Mouse (Mus musculus) forebrain, embryonic 13.5 days (tissue): ENCODE data around the gene Vsig10. TPM values are rescaled to one million over a fixed set of nuclear protein-coding genes. Genes with fewer than 3 reads are reported as not detected.
"Not testable (repeated sequence)": the region's sequence is repeated elsewhere in the genome, so short reads cannot be mapped to it uniquely, and the experiment has no call there.

ENCODE experiments used
- ATAC-seq: fragments of 200-750 bp; cut with Nextera tagmentation; 2 replicates; pipeline ENCODE4 v1.8.0; 2017
- H3K27ac ChIP-seq: fragments of 300-500 bp; sonication (generic); 2 replicates; pipeline ENCODE4 v1.5.1; 2015; ENCODE audit warnings: inconsistent platforms, mild to moderate bottlenecking, moderate library complexity
- H3K27me3 ChIP-seq: fragments of 300-500 bp; sonication (generic); 2 replicates; pipeline ENCODE4 v1.6.1; 2015; ENCODE audit warnings: mild to moderate bottlenecking, inconsistent platforms
- H3K36me3 ChIP-seq: fragments of 300-500 bp; sonication (generic); 2 replicates; pipeline ENCODE4 v1.6.1; 2015; ENCODE audit warnings: mild to moderate bottlenecking, inconsistent platforms; ENCODE audit not compliant: poor library complexity, severe bottlenecking
- H3K4me1 ChIP-seq: fragments of 300-500 bp; sonication (generic); 2 replicates; pipeline ENCODE4 v1.6.1; 2015; ENCODE audit warnings: inconsistent platforms
- H3K4me2 ChIP-seq: fragments of 300-500 bp; sonication (generic); 2 replicates; pipeline ENCODE4 v1.6.1; 2015; ENCODE audit warnings: inconsistent platforms, mild to moderate bottlenecking, moderate library complexity
- H3K4me3 ChIP-seq: fragments of 300-500 bp; sonication (generic); 2 replicates; pipeline ENCODE4 v1.5.1; 2015; ENCODE audit warnings: mild to moderate bottlenecking, inconsistent platforms
- H3K9ac ChIP-seq: fragments of 300-500 bp; sonication (generic); 2 replicates; pipeline ENCODE4 v1.6.1; 2015; ENCODE audit warnings: mild to moderate bottlenecking, inconsistent platforms
- H3K9me3 ChIP-seq: fragments of 300-500 bp; sonication (generic); replicated peaks from 2 replicates; pipeline ENCODE4 v1.6.1; 2016; ENCODE audit warnings: inconsistent platforms
- WGBS: fragments of 180-500 bp; shearing (Covaris S2); methylation state at CpG from one replicate; pipeline ENCODE4 v1.1.7; 2015; 5-methylcytosine and 5-hydroxymethylcytosine counted together
- polyA plus RNA-seq: library from polyadenylated mRNA; unstranded; fragments of >200 nt; fragmentation: Nextera tagmentation; extraction: Ambion mirVana; gene quantifications from 2 replicates; pipeline ENCODE4 v1.2.1, GENCODE M21; 2015

The Vsig10 gene
- polyA plus RNA-seq, 1 experiment from 2014 or later, result 0.98 TPM

- Histone ChIP-seq H3K4me1 (no peaks in the 10 kb centered on the region), H3K4me3 (no peak overlapping the region), H3K27me3 (no peaks in the 10 kb centered on the region), H3K9ac (no peak overlapping the region), H3K4me2 (no peak overlapping the region), H3K27ac (no peak overlapping the region), H3K9me3 (no peaks in the 10 kb centered on the region), H3K36me3 (peaks cover 98% of the 10 kb centered on the region)
- 91% methylated on average over 7 of the region's 7 CpGs for WGBS
- ATAC-seq, result no peak
Measured at GRCm38 (mm10) chr5:117374372-117375049, 55.6 kb downstream of the Vsig10 start.

DNA sequence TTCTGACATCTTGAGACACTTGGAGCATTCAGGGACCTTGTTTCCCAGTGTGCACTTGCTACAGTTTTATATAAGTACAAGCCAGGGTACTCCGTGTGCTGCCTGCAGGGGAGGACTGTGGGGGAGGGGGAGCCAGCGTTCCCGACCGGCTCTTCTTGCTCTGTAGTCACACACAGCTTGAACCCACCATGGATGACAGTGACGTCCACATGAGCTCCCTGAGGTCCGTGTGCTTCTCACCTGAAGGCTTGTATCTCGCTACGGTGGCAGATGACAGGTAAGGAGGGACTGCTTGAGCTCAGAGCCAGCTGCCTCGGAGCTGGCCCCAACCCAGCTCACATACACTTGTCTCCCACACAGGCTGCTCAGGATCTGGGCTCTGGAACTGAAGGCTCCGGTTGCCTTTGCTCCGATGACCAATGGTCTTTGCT lies 57.5 kb downstream of the Vsig10 start:
- no peak for ATAC-seq
- 81% methylated on average over 11 of the region's 11 CpGs for WGBS
- Histone ChIP-seq H3K27ac (no peak overlapping the region), H3K36me3 (peaks cover 98% of the 10 kb centered on the region), H3K4me2 (no peak overlapping the region), H3K4me3 (no peak overlapping the region), H3K4me1 (no peaks in the 10 kb centered on the region), H3K27me3 (no peaks in the 10 kb centered on the region), H3K9ac (no peak overlapping the region; the same call in 1 of the 2 replicates), H3K9me3 (no peaks in the 10 kb centered on the region)

DNA sequence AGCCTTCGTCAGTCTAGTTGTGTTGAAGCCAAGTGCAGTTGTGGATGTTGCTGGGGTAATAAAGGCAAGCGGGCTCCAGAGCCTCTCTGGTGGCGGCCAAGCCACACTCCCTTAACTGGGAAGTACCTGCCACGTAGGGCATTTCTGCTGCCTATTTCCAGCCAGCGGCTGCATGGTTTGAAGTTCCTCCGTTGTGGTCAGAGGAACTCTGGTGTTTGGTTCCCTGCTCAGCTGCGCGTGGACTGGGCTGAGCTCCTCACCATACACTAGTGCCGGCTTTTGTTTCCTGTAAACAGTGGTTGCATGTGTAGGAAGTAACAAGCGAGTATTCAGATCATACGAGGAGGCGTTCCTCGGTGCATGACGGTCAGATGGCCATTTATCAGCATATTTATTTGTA lies 58.8 kb downstream of the Vsig10 start:
- H3K4me1 ChIP-seq, H3K4me3 ChIP-seq, H3K9me3 ChIP-seq, ATAC-seq, H3K9ac ChIP-seq, H3K27ac ChIP-seq, H3K4me2 ChIP-seq, H3K27me3 ChIP-seq: not testable (repeated sequence)
- peaks cover 98% of the 10 kb centered on the region for H3K36me3 ChIP-seq
- 97% methylated on average over 14 of the region's 14 CpGs for WGBS

DNA sequence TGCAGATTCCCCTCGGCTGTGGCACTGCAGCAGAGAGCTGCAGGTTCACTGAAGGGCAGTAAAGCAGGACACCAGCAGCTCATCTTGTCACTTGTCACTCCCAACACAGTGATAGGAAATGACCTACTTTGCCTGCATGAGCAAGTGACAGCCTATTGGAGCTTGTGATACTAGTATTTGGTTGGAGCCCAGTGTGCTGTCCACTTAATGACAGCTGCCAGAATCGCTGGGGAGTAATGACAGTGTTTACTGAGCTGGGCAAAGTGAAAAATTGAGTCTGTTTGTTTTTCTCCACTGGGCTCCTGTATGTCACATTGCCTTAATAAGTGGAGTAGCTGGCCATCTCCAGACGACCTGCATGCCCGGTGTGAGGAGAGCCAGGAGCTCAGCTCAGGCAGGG lies 61.3 kb downstream of the Vsig10 start:
- ATAC-seq, result no peak
- H3K36me3 ChIP-seq, result peaks cover 98% of the 10 kb centered on the region
- no peaks in the 10 kb centered on the region for H3K4me1 ChIP-seq
- H3K9me3 ChIP-seq, result no peaks in the 10 kb centered on the region
- H3K27ac ChIP-seq, result no peak overlapping the region
- no peak overlapping the region for H3K9ac ChIP-seq
- H3K27me3 ChIP-seq, result no peaks in the 10 kb centered on the region
- H3K4me3 ChIP-seq, result no peak overlapping the region
- H3K4me2 ChIP-seq, result no peak overlapping the region
- 79% methylated on average over 4 of the region's 4 CpGs for WGBS

DNA sequence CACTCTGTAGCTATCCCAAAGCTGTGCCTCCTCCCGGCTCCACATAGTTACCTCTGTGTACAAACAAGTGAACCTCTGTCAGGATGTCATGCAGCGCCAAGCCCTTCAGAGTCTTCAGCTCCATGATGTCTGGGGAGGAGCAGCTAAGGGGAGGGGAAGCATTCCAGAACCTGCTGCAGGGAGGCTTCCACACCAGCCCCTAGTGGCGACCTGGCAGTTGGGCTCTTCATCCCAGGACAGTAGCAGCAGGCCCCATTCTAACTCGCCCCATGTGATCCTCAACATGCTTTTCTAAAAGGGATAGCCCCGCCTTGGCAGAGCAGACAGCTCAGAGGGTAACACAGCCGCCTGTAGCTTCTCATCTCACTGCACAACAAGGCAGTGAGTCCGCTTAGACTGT lies 62.9 kb downstream of the Vsig10 start:
- WGBS, result 74% methylated on average over 7 of the region's 7 CpGs

GRCm38 (mm10) chr5:117383198-117383597 lies 64.3 kb downstream of the Vsig10 start:
- H3K36me3 ChIP-seq, result peaks cover 77% of the 10 kb centered on the region
- H3K27ac ChIP-seq, result no peak overlapping the region
- no peaks in the 10 kb centered on the region for H3K27me3 ChIP-seq
- H3K9ac ChIP-seq, result no peak overlapping the region
- H3K4me3 ChIP-seq, result no peak overlapping the region
- no peak for ATAC-seq
- H3K4me2 ChIP-seq, result no peak overlapping the region
- WGBS, result 82% methylated on average over 12 of the region's 12 CpGs
- peaks cover 12% of the 10 kb centered on the region for H3K4me1 ChIP-seq
- H3K9me3 ChIP-seq, result no peaks in the 10 kb centered on the region

More for the DNA sequence above, 62.9 kb downstream of the Vsig10 start:
- Histone ChIP-seq H3K36me3 (peaks cover 90% of the 10 kb centered on the region), H3K27ac (no peak overlapping the region), H3K4me1 (no peaks in the 10 kb centered on the region), H3K27me3 (no peaks in the 10 kb centered on the region), H3K9me3 (no peaks in the 10 kb centered on the region), H3K4me3 (no peak overlapping the region), H3K9ac (no peak overlapping the region), H3K4me2 (no peak overlapping the region)
- ATAC-seq, result no peak

DNA sequence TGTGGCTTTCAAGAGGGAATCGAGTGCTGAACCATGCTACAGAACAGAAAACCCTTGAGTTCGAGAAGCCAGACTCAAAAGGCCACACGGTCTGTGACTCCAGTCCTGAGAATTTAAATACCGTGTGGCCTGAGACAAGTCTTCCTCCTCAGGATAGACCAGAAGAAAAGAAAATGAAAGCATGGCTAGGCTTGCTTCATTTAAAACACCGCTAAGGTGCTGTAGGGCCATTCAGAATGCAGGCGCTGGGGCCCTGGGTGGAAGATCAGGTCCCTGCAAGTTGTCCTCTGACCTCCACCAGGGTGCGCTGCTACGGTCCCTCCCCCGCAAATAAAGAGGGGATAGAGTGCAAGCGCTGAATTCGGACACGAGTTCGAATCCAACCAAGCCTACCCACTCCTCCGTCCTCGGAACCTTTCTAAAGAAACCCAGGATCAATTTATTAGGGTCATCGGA lies 69.4 kb downstream of the Vsig10 start:
- Histone ChIP-seq H3K27ac (peak overlapping the region; percentile 40; the same call in 1 of the 2 replicates), H3K9me3 (no peaks in the 10 kb centered on the region), H3K9ac (peak overlapping the region; percentile 91), H3K4me3 (peak overlapping the region; percentile 81), H3K4me2 (peak overlapping the region; percentile 74), H3K27me3 (no peaks in the 10 kb centered on the region), H3K4me1 (peaks cover 18% of the 10 kb centered on the region), H3K36me3 (peaks cover 27% of the 10 kb centered on the region)
- 10% methylated on average over 16 of the region's 16 CpGs for WGBS
- ATAC-seq, result peak; percentile 43

GRCm38 (mm10) chr5:117388877-117389276 lies 70.0 kb downstream of the Vsig10 start, which contains the start of gene Rfc5:
Rfc5 (minus strand) TSS chr5:117389047.
- Histone ChIP-seq H3K4me2 (peak within 1 kb of the TSS; percentile 74), H3K27ac (peak within 1 kb of the TSS; percentile 57), H3K36me3 (peaks cover 22% of the 10 kb centered on the region), H3K9ac (peak within 1 kb of the TSS; percentile 91), H3K4me3 (peak within 1 kb of the TSS; percentile 81), H3K4me1 (peaks cover 18% of the 10 kb centered on the region), H3K9me3 (no peaks in the 10 kb centered on the region), H3K27me3 (no peaks in the 10 kb centered on the region)
- WGBS, result under 1% methylated on average over 29 of the region's 44 CpGs
- peak; percentile 97 for ATAC-seq

- Histone ChIP-seq H3K4me2 (no peak overlapping the region), H3K4me1 (peaks cover 18% of the 10 kb centered on the region), H3K27me3 (no peaks in the 10 kb centered on the region), H3K9ac (no peak overlapping the region), H3K27ac (no peak overlapping the region), H3K9me3 (no peaks in the 10 kb centered on the region), H3K4me3 (no peak overlapping the region), H3K36me3 (peaks cover 2% of the 10 kb centered on the region; the same call in 1 of the 2 replicates)
- ATAC-seq, result no peak
- WGBS, result 95% methylated on average over 1 of the region's 1 CpGs
Measured at GRCm38 (mm10) chr5:117390895-117391294, 72.0 kb downstream of the Vsig10 start.

- ATAC-seq, result no peak
- Histone ChIP-seq H3K9ac (no peak overlapping the region), H3K27me3 (no peaks in the 10 kb centered on the region), H3K4me2 (no peak overlapping the region), H3K4me1 (no peaks in the 10 kb centered on the region; the same call in 1 of the 2 replicates), H3K27ac (no peak overlapping the region), H3K4me3 (no peak overlapping the region), H3K36me3 (no peaks in the 10 kb centered on the region), H3K9me3 (no peaks in the 10 kb centered on the region)
- WGBS, result 88% methylated on average over 5 of the region's 5 CpGs
Measured at GRCm38 (mm10) chr5:117395834-117396233, 77.0 kb downstream of the Vsig10 start.

GRCm38 (mm10) chr5:117396596-117397014 lies 77.7 kb downstream of the Vsig10 start:
- Histone ChIP-seq H3K36me3 (no peaks in the 10 kb centered on the region), H3K4me1 (no peaks in the 10 kb centered on the region; the same call in 1 of the 2 replicates), H3K9ac (no peak overlapping the region), H3K27me3 (no peaks in the 10 kb centered on the region), H3K4me3 (no peak overlapping the region), H3K9me3 (no peaks in the 10 kb centered on the region), H3K4me2 (no peak overlapping the region), H3K27ac (no peak overlapping the region)
- WGBS, result 71% methylated on average over 6 of the region's 6 CpGs
- no peak for ATAC-seq

DNA sequence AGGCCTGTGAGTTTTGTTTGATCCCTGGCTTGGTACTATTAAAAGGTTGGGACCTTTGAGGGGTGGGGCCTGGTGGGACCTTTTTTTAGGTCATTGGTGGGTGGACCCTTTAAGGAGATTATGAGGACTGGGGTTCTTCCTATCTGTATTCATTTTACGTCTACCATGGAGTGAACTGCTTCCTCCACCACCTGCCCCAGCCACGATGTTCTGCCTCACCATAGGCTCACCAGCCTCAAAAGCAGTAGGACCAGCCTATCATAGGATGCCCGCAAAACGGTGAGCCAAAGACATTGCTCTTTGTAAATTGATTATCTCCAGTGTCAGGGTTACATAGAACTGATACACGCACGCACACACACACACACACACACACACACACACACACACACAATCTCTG lies 78.5 kb downstream of the Vsig10 start:
- 79% methylated on average over 6 of the region's 6 CpGs for WGBS
- Histone ChIP-seq H3K27ac (no peak overlapping the region), H3K4me3 (no peak overlapping the region), H3K4me1 (no peaks in the 10 kb centered on the region; the same call in 1 of the 2 replicates), H3K36me3 (no peaks in the 10 kb centered on the region), H3K27me3 (no peaks in the 10 kb centered on the region), H3K9me3 (no peaks in the 10 kb centered on the region), H3K4me2 (no peak overlapping the region), H3K9ac (no peak overlapping the region)
- no peak for ATAC-seq
